8 mouse cellular contexts compared by ENCODE assay signal in genomic region chr3:123266753-123267651, GRCm38 (mm10). TPM values are rescaled to one million over a fixed set of nuclear protein-coding genes. Genes with fewer than 3 reads are reported as not detected.
DNase-seq lines count a peak whose midpoint lies in the region; ATAC-seq and TF ChIP-seq lines count a peak whose summit lies in the region.

TSS of gene Sec24d (plus strand) at chr3:123267455.

- TF ChIP-seq CTCF in bone marrow, adult 2 months (IDR thresholded peaks at IDR 0.05; ENCODE audit: control insufficient read depth, insufficient read depth, low read length) = no peak
- TF ChIP-seq CTCF in embryonic fibroblast, embryonic 13.5 days (IDR thresholded peaks at IDR 0.05; ENCODE audit: borderline replicate concordance, insufficient read depth, low read length) = no peak
- TF ChIP-seq CTCF in midbrain, postnatal 0 days (IDR thresholded peaks at IDR 0.05) = no peak

- H3K27me3 ChIP-seq in heart, embryonic 10.5 days (ENCODE audit: insufficient read depth, poor library complexity, severe bottlenecking) = no peaks in the 10 kb centered on the region
- no peaks in the 10 kb centered on the region for H3K27me3 ChIP-seq in kidney, embryonic 15.5 days
- no peaks in the 10 kb centered on the region for H3K27me3 ChIP-seq in limb, embryonic 15.5 days
- no peaks in the 10 kb centered on the region for H3K27me3 ChIP-seq in midbrain, postnatal 0 days (ENCODE audit: insufficient read depth, low read length)

- H3K9ac ChIP-seq in kidney, embryonic 15.5 days = peak within 1 kb of the TSS; percentile 57
- H3K9ac ChIP-seq in limb, embryonic 15.5 days = peak within 1 kb of the TSS; percentile 84
- H3K9ac ChIP-seq in midbrain, postnatal 0 days (replicated peaks; ENCODE audit: low read length, poor library complexity, severe bottlenecking) = peak within 1 kb of the TSS; percentile 69

- peak within 1 kb of the TSS; percentile 79 for H3K4me2 ChIP-seq in kidney, embryonic 15.5 days
- peak within 1 kb of the TSS; percentile 57 for H3K4me2 ChIP-seq in limb, embryonic 15.5 days
- H3K4me2 ChIP-seq in midbrain, postnatal 0 days (ENCODE audit: low read depth, low read length, poor library complexity, severe bottlenecking) = peak within 1 kb of the TSS; percentile 89

- ATAC-seq in kidney, embryonic 15.5 days (replicated peaks; ENCODE audit: low FRiP score) = peak; percentile 93
- ATAC-seq in limb, embryonic 15.5 days (ENCODE audit: insufficient number of reproducible peaks, low FRiP score, low TSS enrichment, low read depth) = peak; percentile 85
- peak; percentile 91 for ATAC-seq in midbrain, postnatal 0 days (ENCODE audit: low FRiP score)

- WGBS in bone marrow, adult 2 months = 2% methylated on average over 68 of the region's 68 CpGs
- WGBS in heart, embryonic 10.5 days = 3% methylated on average over 68 of the region's 68 CpGs
- WGBS in kidney, embryonic 15.5 days = 2% methylated on average over 67 of the region's 68 CpGs
- WGBS in limb, embryonic 15.5 days = 2% methylated on average over 66 of the region's 68 CpGs
- 4% methylated on average over 63 of the region's 68 CpGs for WGBS in midbrain, postnatal 0 days

- DNase-seq in 3T3-L1 (ENCODE audit: low read depth, low spot score) = peak; percentile 75
- peak; percentile 85 for DNase-seq in heart, embryonic 10.5 days (ENCODE audit: low spot score)
- peak; percentile 84 for DNase-seq in midbrain, postnatal 0 days (ENCODE audit: low spot score)
- peak; percentile 33 to 73 for DNase-seq in spleen, postnatal 10 days (ENCODE audit: low spot score in 2 of 2)

- H3K9me3 ChIP-seq in heart, embryonic 10.5 days = no peaks in the 10 kb centered on the region
- no peaks in the 10 kb centered on the region for H3K9me3 ChIP-seq in kidney, embryonic 15.5 days (replicated peaks)
- no peaks in the 10 kb centered on the region for H3K9me3 ChIP-seq in limb, embryonic 15.5 days
- H3K9me3 ChIP-seq in midbrain, postnatal 0 days (ENCODE audit: low read length) = no peaks in the 10 kb centered on the region

- H3K27ac ChIP-seq in bone marrow, adult 2 months (ENCODE audit: control insufficient read depth, insufficient read depth, low read depth, low read length, poor library complexity) = peak within 1 kb of the TSS; percentile 56; the same call in 1 of the 2 replicates
- peak within 1 kb of the TSS; percentile 92 for H3K27ac ChIP-seq in embryonic fibroblast, embryonic 13.5 days (ENCODE audit: insufficient read depth, low read length)
- peak within 1 kb of the TSS; percentile 93 for H3K27ac ChIP-seq in heart, embryonic 10.5 days
- peak within 1 kb of the TSS; percentile 55 for H3K27ac ChIP-seq in kidney, embryonic 15.5 days
- H3K27ac ChIP-seq in limb, embryonic 15.5 days = peak within 1 kb of the TSS; percentile 92
- H3K27ac ChIP-seq in midbrain, postnatal 0 days (ENCODE audit: low read depth, low read length) = 0 out of 2 replicates have a peak within 1 kb of the TSS, but pooled peaks have one; percentile 43

- peak; percentile 38; the same call in 1 of the 2 replicates for TF ChIP-seq POLR2A in bone marrow, adult 2 months (IDR thresholded peaks at IDR 0.05; ENCODE audit: borderline replicate concordance, control insufficient read depth, low read depth, low read length)
- peak; percentile 80 for TF ChIP-seq POLR2A in embryonic fibroblast, embryonic 13.5 days (IDR thresholded peaks at IDR 0.05; ENCODE audit: low read depth, low read length)

- H3K36me3 ChIP-seq in heart, embryonic 10.5 days = peaks cover 26% of the 10 kb centered on the region
- H3K36me3 ChIP-seq in kidney, embryonic 15.5 days = peaks cover 23% of the 10 kb centered on the region
- H3K36me3 ChIP-seq in limb, embryonic 15.5 days = peaks cover 25% of the 10 kb centered on the region
- H3K36me3 ChIP-seq in midbrain, postnatal 0 days (ENCODE audit: insufficient read depth, low read length) = 0 out of 2 replicates have a peak, but pooled peaks cover 7% of the 10 kb centered on the region

- peak within 1 kb of the TSS; percentile 91 for H3K4me3 ChIP-seq in bone marrow, adult 2 months (replicated peaks; ENCODE audit: control insufficient read depth, low read depth, low read length)
- peak within 1 kb of the TSS; percentile 92 for H3K4me3 ChIP-seq in embryonic fibroblast, embryonic 13.5 days (ENCODE audit: insufficient read depth, low read length)
- H3K4me3 ChIP-seq in heart, embryonic 10.5 days = peak within 1 kb of the TSS; percentile 96
- H3K4me3 ChIP-seq in kidney, embryonic 15.5 days (replicated peaks) = peak within 1 kb of the TSS; percentile 81
- H3K4me3 ChIP-seq in limb, embryonic 15.5 days = peak within 1 kb of the TSS; percentile 75
- H3K4me3 ChIP-seq in midbrain, postnatal 0 days (ENCODE audit: low read depth, low read length) = peak within 1 kb of the TSS; percentile 75

- no peaks in the 10 kb centered on the region for H3K4me1 ChIP-seq in bone marrow, adult 2 months (ENCODE audit: control insufficient read depth, insufficient read depth, low read length)
- H3K4me1 ChIP-seq in embryonic fibroblast, embryonic 13.5 days (ENCODE audit: control insufficient read depth, insufficient read depth, low read length) = peaks cover 2% of the 10 kb centered on the region; the same call in 1 of the 2 replicates
- H3K4me1 ChIP-seq in heart, embryonic 10.5 days = peaks cover 8% of the 10 kb centered on the region
- peaks cover 7% of the 10 kb centered on the region; the same call in 1 of the 2 replicates for H3K4me1 ChIP-seq in kidney, embryonic 15.5 days
- H3K4me1 ChIP-seq in limb, embryonic 15.5 days = no peaks in the 10 kb centered on the region
- no peaks in the 10 kb centered on the region for H3K4me1 ChIP-seq in midbrain, postnatal 0 days (ENCODE audit: insufficient read depth, low read length)

RNA-seq across cellular contexts. Expression of gene Sec24d, which starts in this region (rescaled TPM):
- 3.0 and 3.4 TPM in 2 replicates for polyA plus RNA-seq in bone marrow, adult 2 months (2011; ENCODE audit: insufficient read depth, insufficient read length, low replicate concordance, missing spikeins)
- polyA plus RNA-seq in embryonic fibroblast, embryonic 13.5 days (2011; ENCODE audit: insufficient read length, low read depth, missing spikeins) = 156 and 157 TPM in 2 replicates
- polyA plus RNA-seq in heart, embryonic 10.5 days (2016; fragmentation: Nextera tagmentation; extraction: Ambion mirVana) = 56.0 and 69.9 TPM in 2 replicates
- 68.5 and 72.6 TPM in 2 replicates for polyA plus RNA-seq in kidney, embryonic 15.5 days (2015; fragmentation: Nextera tagmentation; extraction: Ambion mirVana)
- polyA plus RNA-seq in limb, embryonic 15.5 days (2015; fragmentation: Nextera tagmentation; extraction: Ambion mirVana) = 117 and 120 TPM in 2 replicates
- total RNA-seq in midbrain, postnatal 0 days (2014; rRNA removed) = 22.4 and 24.6 TPM in 2 replicates
- polyA plus RNA-seq in midbrain, postnatal 0 days (2015; fragmentation: Nextera tagmentation; extraction: Ambion mirVana) = 10.9 and 11.2 TPM in 2 replicates

Comparison
In these comparisons a context has a peak if more than half of its experiments do, and no peak if none do; other contexts are left out.
1. Peak in every context shown above with its lines: DNase-seq, ATAC-seq, H3K4me3 ChIP-seq and H3K27ac ChIP-seq.
2. H3K27ac ChIP-seq: peak in every context shown above with its lines; median percentile 93 in heart, embryonic 10.5 days; 92 in embryonic fibroblast, embryonic 13.5 days; 92 in limb, embryonic 15.5 days; 56 in bone marrow, adult 2 months; 55 in kidney, embryonic 15.5 days; 43 in midbrain, postnatal 0 days.